Mouse (Mus musculus): ENCODE results near the gene Gm49405. TPM values are rescaled to one million over a fixed set of nuclear protein-coding genes. Genes with fewer than 3 reads are reported as not detected.
"Not testable (repeated sequence)": the region's sequence is repeated elsewhere in the genome, so short reads cannot be mapped to it uniquely, and the experiment has no call there.

The Gm49405 gene
- total RNA-seq, 4 experiments from 2014 or later = 0.86 to 2.4 (median 1.7) TPM

DNA sequence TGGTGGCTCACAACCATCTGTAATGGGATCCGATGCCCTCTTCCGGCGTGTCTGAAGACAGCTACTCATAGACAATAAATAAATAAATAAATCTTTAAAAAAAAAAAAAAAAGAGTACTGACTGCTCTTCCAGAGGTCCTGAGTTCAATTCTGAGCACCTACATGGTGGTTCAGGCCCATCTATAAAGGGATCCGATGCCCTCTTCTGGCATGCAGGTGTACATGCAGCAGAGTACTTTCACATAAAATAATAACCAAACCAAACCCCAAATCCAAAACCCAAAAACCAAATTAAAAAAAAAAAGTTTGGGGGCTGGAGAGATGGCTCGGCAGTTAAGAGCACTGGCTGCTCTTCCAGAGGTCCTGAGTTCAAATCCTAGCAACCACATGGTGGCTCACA lies 48.6 kb downstream of the Gm49405 start:
- not testable (repeated sequence) for DNase-seq (ENCODE audit: low spot score in 2 of 2)

DNA sequence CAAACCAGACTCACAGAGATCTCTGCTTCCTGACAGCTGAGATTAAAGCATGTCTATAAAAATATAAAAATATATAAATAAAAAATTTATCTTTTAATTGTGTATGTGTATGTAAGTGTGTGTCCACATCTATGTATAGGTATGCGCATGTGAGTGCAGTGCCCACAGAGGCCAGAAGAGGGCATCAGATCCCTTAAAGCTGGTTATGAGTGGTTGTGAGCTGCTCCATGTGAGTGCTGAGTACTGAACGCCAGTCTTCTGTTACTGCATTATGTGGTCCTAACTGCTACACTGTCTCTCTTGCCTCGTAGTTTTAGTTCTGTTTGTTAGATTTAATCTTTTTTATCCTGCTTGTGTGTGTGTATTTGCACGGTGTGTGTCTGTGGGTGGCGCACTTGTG lies 50.6 kb downstream of the Gm49405 start:
- no peak for DNase-seq (ENCODE audit: low spot score in 2 of 2)

DNA sequence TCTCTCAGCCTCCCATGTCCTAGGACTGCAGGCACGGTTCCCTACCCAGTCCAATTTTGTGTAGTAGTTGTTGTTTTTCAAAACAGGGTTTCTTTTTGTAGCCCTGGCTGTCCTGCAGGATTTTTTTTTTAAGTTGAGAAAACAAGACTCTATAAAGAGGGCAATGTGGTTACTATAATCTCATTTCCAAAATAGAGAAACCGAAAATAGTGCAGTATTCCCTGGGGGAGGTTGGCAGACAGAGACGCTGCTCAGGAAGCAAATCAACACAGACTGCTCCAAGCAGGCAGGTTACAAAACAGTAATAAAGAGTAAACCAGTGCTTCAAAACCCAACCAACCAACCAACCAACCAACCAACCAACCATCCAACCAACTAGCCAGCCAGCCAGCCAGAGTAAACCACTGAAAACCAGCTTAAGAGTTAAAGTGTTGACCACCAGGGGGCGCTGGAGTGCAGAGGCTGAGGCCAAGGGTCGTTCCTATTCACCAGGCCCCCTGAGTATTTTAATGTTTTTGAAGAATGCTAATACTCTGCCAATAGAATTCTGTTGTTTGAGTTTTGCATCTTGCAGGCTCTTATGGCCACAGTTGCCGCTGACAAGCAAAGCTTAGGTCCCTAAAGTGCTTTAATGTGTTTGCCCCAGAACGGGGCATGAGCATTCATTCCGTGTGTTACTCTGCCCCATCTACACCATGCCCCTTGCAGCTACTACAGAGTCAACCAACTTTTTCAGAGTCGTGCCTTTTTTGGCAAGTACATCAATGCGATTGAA lies 51.5 kb downstream of the Gm49405 start:
- DNase-seq (ENCODE audit: low spot score in 2 of 2) = peak in 1 of 2 experiments; percentile 46

DNA sequence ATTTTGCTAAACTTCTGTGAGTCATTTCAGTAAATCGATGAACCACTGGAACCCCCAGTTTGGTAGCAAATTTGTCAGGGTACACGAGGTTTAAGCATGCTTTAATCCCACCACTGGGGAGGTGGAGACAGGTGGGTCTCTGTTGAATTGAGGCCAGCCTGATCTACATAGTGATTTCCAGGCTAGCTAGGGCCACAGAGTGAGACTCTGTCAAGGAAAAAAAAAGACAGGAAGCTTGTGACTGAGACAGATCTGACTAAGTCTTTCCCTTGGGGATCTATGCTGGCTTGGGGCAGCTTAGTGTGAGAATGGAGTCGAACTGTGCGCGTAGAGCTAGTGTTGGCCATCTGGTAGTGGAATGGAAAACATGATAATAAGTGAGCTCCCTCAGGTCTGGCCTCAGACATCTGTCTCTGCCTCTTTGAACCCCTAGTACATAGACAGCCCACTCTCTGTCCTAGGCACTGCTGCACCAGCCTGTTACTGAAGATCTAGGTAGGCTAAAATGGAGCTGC lies 52.1 kb downstream of the Gm49405 start:
- DNase-seq (ENCODE audit: low spot score in 2 of 2) = no peak

DNA sequence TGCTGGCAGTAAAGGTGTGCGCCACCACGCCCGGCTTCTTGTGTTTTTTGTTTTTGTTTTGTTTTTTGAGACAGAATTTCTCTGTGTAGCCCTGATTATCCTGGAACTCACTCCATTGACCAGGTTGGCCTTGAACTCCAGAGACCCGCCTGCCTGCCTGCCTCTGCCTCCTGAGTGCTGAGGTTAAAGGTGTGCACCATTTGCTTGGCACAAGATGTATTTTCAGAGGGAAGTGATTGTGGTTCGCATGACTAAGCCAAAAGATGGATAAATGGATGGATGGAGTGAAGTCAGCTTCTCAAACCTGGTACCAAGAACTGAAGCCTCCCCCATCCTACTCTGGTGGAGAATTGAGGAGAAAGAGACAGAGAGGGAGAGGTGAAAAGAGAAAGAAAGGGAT lies 54.2 kb downstream of the Gm49405 start:
- no peak for DNase-seq (ENCODE audit: low spot score in 2 of 2)

Other genes with a start within 250 kb of the Gm49405 start
- gene Kmt5b, start 233.2 kb upstream of the Gm49405 start, total RNA-seq (2022) = 10 to 100 TPM; 51.5 to 62.6 (median 60.4) TPM
- 100 to 1,000 TPM in 2 of 4 experiments, 10 to 100 TPM in 2; 77.7 to 128 (median 104) TPM for gene Chka, start 148.9 kb upstream of the Gm49405 start, total RNA-seq (2022)
- gene Tcirg1, start 93.5 kb upstream of the Gm49405 start, total RNA-seq (2022) = 10 to 100 TPM; 19.4 to 39.9 (median 30.6) TPM
- gene Ndufs8, start 87.9 kb upstream of the Gm49405 start, total RNA-seq (2022) = 100 to 1,000 TPM; 114 to 145 (median 126) TPM
- 1 to 10 TPM; 3.5 to 7.6 (median 5.5) TPM for gene Aldh3b1, start 70.8 kb upstream of the Gm49405 start, total RNA-seq (2022)
- 10 to 100 TPM; 12.1 to 49.4 (median 31.1) TPM for gene Unc93b1, start 65.4 kb upstream of the Gm49405 start, total RNA-seq (2022)
- not detected for gene Aldh3b3, start 42.0 kb upstream of the Gm49405 start, total RNA-seq (2022)
- gene Aldh3b2, start 28.3 kb upstream of the Gm49405 start, total RNA-seq (2022) = 1 to 10 TPM in 2 of 4 experiments, under 1 TPM in 2; 0.47 to 1.3 (median 0.90) TPM
- gene Acy3, start 14.1 kb upstream of the Gm49405 start, total RNA-seq (2022) = 1 to 10 TPM; 1.5 to 2.7 (median 1.7) TPM
- gene Tbx10, start 7.9 kb upstream of the Gm49405 start, total RNA-seq (2022) = not detected
- gene Nudt8, start within 50 bp of the Gm49405 start, total RNA-seq (2022) = 1 to 10 TPM; 7.7 to 9.4 (median 8.7) TPM
- 1 to 10 TPM; 1.6 to 3.5 (median 3.0) TPM for gene Doc2g, start 2.7 kb downstream of the Gm49405 start, total RNA-seq (2022)
- gene Ndufv1, start 12.2 kb downstream of the Gm49405 start, total RNA-seq (2022) = 100 to 1,000 TPM; 246 to 277 (median 263) TPM
- gene Gstp1, start 37.4 kb downstream of the Gm49405 start, total RNA-seq (2022) = 100 to 1,000 TPM; 395 to 468 (median 434) TPM
- gene Gstp2, start 45.4 kb downstream of the Gm49405 start, total RNA-seq (2022) = 10 to 100 TPM; 44.8 to 75.0 (median 48.9) TPM
- gene Gstp3, start 58.9 kb downstream of the Gm49405 start, total RNA-seq (2022) = not detected
- not detected for gene Cabp2, start 81.0 kb downstream of the Gm49405 start, total RNA-seq (2022)
- gene Cdk2ap2, start 96.6 kb downstream of the Gm49405 start, total RNA-seq (2022) = 10 to 100 TPM; 27.6 to 38.9 (median 31.5) TPM
- gene Pitpnm1, start 99.4 kb downstream of the Gm49405 start, total RNA-seq (2022) = 100 to 1,000 TPM; 180 to 200 (median 193) TPM
- gene Aip, start 125.2 kb downstream of the Gm49405 start, total RNA-seq (2022) = 100 to 1,000 TPM; 117 to 127 (median 123) TPM
- gene Gpr152, start 139.2 kb downstream of the Gm49405 start, total RNA-seq (2022) = under 1 TPM in 1 of 4 experiments, not detected in 3; 0.07 TPM
- under 1 TPM in 1 of 4 experiments, not detected in 3; 0.68 TPM for gene Cabp4, start 143.4 kb downstream of the Gm49405 start, total RNA-seq (2022)
- 10 to 100 TPM; 83.8 to 99.0 (median 98.2) TPM for gene Coro1b, start 148.0 kb downstream of the Gm49405 start, total RNA-seq (2022)
- gene Ptprcap, start 153.0 kb downstream of the Gm49405 start, total RNA-seq (2022) = 1 to 10 TPM; 1.3 to 4.4 (median 1.6) TPM
- gene Rps6kb2, start 162.7 kb downstream of the Gm49405 start, total RNA-seq (2022) = 10 to 100 TPM; 30.1 to 44.3 (median 41.1) TPM
- 10 to 100 TPM in 1 of 4 experiments, 1 to 10 TPM in 3; 6.3 to 10.1 (median 8.9) TPM for gene Carns1, start 174.9 kb downstream of the Gm49405 start, total RNA-seq (2022)
- gene Tbc1d10c, start 190.7 kb downstream of the Gm49405 start, total RNA-seq (2022) = 1 to 10 TPM in 3 of 4 experiments, under 1 TPM in 1; 0.66 to 2.0 (median 1.4) TPM
- 100 to 1,000 TPM; 255 to 271 (median 266) TPM for gene Ppp1ca, start 191.4 kb downstream of the Gm49405 start, total RNA-seq (2022)
- 10 to 100 TPM in 2 of 4 experiments, 1 to 10 TPM in 2; 8.7 to 11.6 (median 9.7) TPM for gene Rad9a, start 201.0 kb downstream of the Gm49405 start, total RNA-seq (2022)
- 1 to 10 TPM in 3 of 4 experiments, under 1 TPM in 1; 0.70 to 3.3 (median 1.9) TPM for gene Clcf1, start 213.6 kb downstream of the Gm49405 start, total RNA-seq (2022)
- not detected for gene AC109138.7, start 213.7 kb downstream of the Gm49405 start, total RNA-seq (2022)
- 10 to 100 TPM; 13.3 to 25.1 (median 18.5) TPM for gene Pold4, start 231.3 kb downstream of the Gm49405 start, total RNA-seq (2022)